Mouse (Mus musculus): ENCODE results near the gene Foxp4. TPM values are rescaled to one million over a fixed set of nuclear protein-coding genes. Genes with fewer than 3 reads are reported as not detected.

The Foxp4 gene
- polyA plus RNA-seq, 1 experiment from 2014 or later: 27.2 TPM

- peak; percentile 87 for DNase-seq (ENCODE audit: low spot score)
- WGBS: under 1% methylated on average over 44 of the region's 45 CpGs
- no peaks in the 10 kb centered on the region for H3K9me3 ChIP-seq (replicated peaks)
- H3K27me3 ChIP-seq (ENCODE audit: low read depth, poor library complexity, severe bottlenecking): peaks cover 39% of the 10 kb centered on the region
- peak overlapping the region; percentile 71 for H3K4me3 ChIP-seq
- peaks cover 21% of the 10 kb centered on the region for H3K36me3 ChIP-seq
- H3K4me1 ChIP-seq: peaks cover 69% of the 10 kb centered on the region
- peak overlapping the region; percentile 90 for H3K27ac ChIP-seq
These were observed 91.3 kb downstream of the Foxp4 start for GRCm38 (mm10) chr17:47833029-47833627.

GRCm38 (mm10) chr17:47832501-47833028 is 91.9 kb downstream of the Foxp4 start:
- Histone ChIP-seq H3K9me3 (replicated peaks) (no peaks in the 10 kb centered on the region), H3K4me1 (peaks cover 64% of the 10 kb centered on the region), H3K36me3 (peaks cover 27% of the 10 kb centered on the region), H3K27ac (peak overlapping the region; percentile 90), H3K27me3 (ENCODE audit: low read depth, poor library complexity, severe bottlenecking) (peaks cover 39% of the 10 kb centered on the region), H3K4me3 (peak overlapping the region; percentile 71)
- DNase-seq (ENCODE audit: low spot score): no peak
- 2% methylated on average over 15 of the region's 17 CpGs for WGBS

- WGBS: 41% methylated on average over 5 of the region's 5 CpGs
- Histone ChIP-seq H3K36me3 (peaks cover 35% of the 10 kb centered on the region), H3K9me3 (replicated peaks) (no peaks in the 10 kb centered on the region), H3K4me1 (peaks cover 62% of the 10 kb centered on the region), H3K27ac (peak overlapping the region; percentile 90), H3K27me3 (ENCODE audit: low read depth, poor library complexity, severe bottlenecking) (peaks cover 33% of the 10 kb centered on the region), H3K4me3 (peak overlapping the region; percentile 71)
- no peak for DNase-seq (ENCODE audit: low spot score)
These were observed 92.7 kb downstream of the Foxp4 start for GRCm38 (mm10) chr17:47831772-47832171.

GRCm38 (mm10) chr17:47831161-47831560 is 93.3 kb downstream of the Foxp4 start:
- Histone ChIP-seq H3K9me3 (replicated peaks) (no peaks in the 10 kb centered on the region), H3K27me3 (ENCODE audit: low read depth, poor library complexity, severe bottlenecking) (peaks cover 27% of the 10 kb centered on the region), H3K4me1 (peaks cover 62% of the 10 kb centered on the region), H3K27ac (peak overlapping the region; percentile 90), H3K4me3 (peak overlapping the region; percentile 71), H3K36me3 (peaks cover 38% of the 10 kb centered on the region)
- WGBS: 12% methylated on average over 9 of the region's 9 CpGs
- DNase-seq (ENCODE audit: low spot score): peak; percentile 67

GRCm38 (mm10) chr17:47821339-47821738 is 103.1 kb downstream of the Foxp4 start:
- Histone ChIP-seq H3K27ac (peak overlapping the region; percentile 61), H3K27me3 (ENCODE audit: low read depth, poor library complexity, severe bottlenecking) (0 out of 2 replicates have a peak, but pooled peaks cover 5% of the 10 kb centered on the region), H3K4me1 (peaks cover 36% of the 10 kb centered on the region), H3K36me3 (peaks cover 89% of the 10 kb centered on the region), H3K4me3 (no peak overlapping the region), H3K9me3 (replicated peaks) (no peaks in the 10 kb centered on the region)
- WGBS: 61% methylated on average over 8 of the region's 8 CpGs
- no peak for DNase-seq (ENCODE audit: low spot score)

- Histone ChIP-seq H3K27me3 (ENCODE audit: low read depth, poor library complexity, severe bottlenecking) (0 out of 2 replicates have a peak, but pooled peaks cover 11% of the 10 kb centered on the region), H3K4me3 (no peak overlapping the region), H3K27ac (no peak overlapping the region), H3K9me3 (replicated peaks) (no peaks in the 10 kb centered on the region), H3K36me3 (peaks cover 76% of the 10 kb centered on the region), H3K4me1 (peaks cover 59% of the 10 kb centered on the region)
- no peak for DNase-seq (ENCODE audit: low spot score)
- WGBS: 86% methylated on average over 13 of the region's 13 CpGs
These were observed 106.3 kb downstream of the Foxp4 start for GRCm38 (mm10) chr17:47818038-47818725.

Other genes starting within 250 kb of the Foxp4 start
- 364 and 404 TPM in 2 replicates for gene Tomm6, start 236.3 kb downstream of the Foxp4 start, polyA plus RNA-seq (2016; fragmentation: Nextera tagmentation; extraction: Ambion mirVana)
- 5.0 and 7.3 TPM in 2 replicates for gene Frs3, start 235.6 kb downstream of the Foxp4 start, polyA plus RNA-seq (2016; fragmentation: Nextera tagmentation; extraction: Ambion mirVana)
- 0.23 TPM in 1 of 2 replicates, not detected in the other for gene Gm21981, start 230.2 kb downstream of the Foxp4 start, polyA plus RNA-seq (2016; fragmentation: Nextera tagmentation; extraction: Ambion mirVana)
- 0.56 and 0.76 TPM in 2 replicates for gene Prickle4, start 229.9 kb downstream of the Foxp4 start, polyA plus RNA-seq (2016; fragmentation: Nextera tagmentation; extraction: Ambion mirVana)
- not detected in 2 replicates for gene Pgc, start 197.8 kb downstream of the Foxp4 start, polyA plus RNA-seq (2016; fragmentation: Nextera tagmentation; extraction: Ambion mirVana)
- gene Tfeb, start 187.6 kb downstream of the Foxp4 start, polyA plus RNA-seq (2016; fragmentation: Nextera tagmentation; extraction: Ambion mirVana): 1.5 and 2.3 TPM in 2 replicates
- gene Mdfi, start 90.0 kb downstream of the Foxp4 start, polyA plus RNA-seq (2016; fragmentation: Nextera tagmentation; extraction: Ambion mirVana): 18.9 and 21.6 TPM in 2 replicates
- not detected in 2 replicates for gene 1700122O11Rik, start 113.6 kb upstream of the Foxp4 start, polyA plus RNA-seq (2016; fragmentation: Nextera tagmentation; extraction: Ambion mirVana)
- gene 1700067P10Rik, start 164.7 kb upstream of the Foxp4 start, polyA plus RNA-seq (2016; fragmentation: Nextera tagmentation; extraction: Ambion mirVana): not detected in 2 replicates
- not detected in 2 replicates for gene 9830107B12Rik, start 221.6 kb upstream of the Foxp4 start, polyA plus RNA-seq (2016; fragmentation: Nextera tagmentation; extraction: Ambion mirVana)
- not detected in 2 replicates for gene A530064D06Rik, start 242.6 kb upstream of the Foxp4 start, polyA plus RNA-seq (2016; fragmentation: Nextera tagmentation; extraction: Ambion mirVana)

Measured in limb, embryonic 10.5 days (tissue).